Mouse (Mus musculus): Measurements from ENCODE around the gene Rtn2.
A peak's percentile ranks its signal among the peaks of the same experiment; 100 is the strongest.

The Rtn2 gene

DNA sequence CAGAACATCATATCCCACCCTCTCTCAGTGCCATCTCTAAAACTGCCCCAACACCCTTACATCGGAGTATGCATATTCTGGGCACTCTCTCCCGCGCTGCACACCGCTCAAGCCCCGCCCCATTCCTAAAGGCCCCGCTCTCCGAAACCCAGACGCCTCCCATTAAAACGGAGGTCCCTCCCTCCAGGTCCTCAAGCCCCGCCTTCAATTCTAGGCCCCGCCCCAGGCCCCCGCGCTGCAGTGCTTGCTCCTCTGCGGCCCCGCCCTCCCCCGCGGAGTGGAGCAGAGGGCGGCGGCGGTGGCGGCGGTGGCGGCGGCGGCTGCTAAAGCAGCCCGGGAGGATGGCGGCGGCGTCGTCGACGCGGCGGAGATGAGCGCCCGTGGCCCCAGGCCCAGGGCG, at the start of gene Rtn2:
Gene Rtn2 (plus strand): TSS at position 240 of the 400 bp plus-strand sequence.
- peak in 1 of 2 experiments; percentile 48 for DNase-seq

DNA sequence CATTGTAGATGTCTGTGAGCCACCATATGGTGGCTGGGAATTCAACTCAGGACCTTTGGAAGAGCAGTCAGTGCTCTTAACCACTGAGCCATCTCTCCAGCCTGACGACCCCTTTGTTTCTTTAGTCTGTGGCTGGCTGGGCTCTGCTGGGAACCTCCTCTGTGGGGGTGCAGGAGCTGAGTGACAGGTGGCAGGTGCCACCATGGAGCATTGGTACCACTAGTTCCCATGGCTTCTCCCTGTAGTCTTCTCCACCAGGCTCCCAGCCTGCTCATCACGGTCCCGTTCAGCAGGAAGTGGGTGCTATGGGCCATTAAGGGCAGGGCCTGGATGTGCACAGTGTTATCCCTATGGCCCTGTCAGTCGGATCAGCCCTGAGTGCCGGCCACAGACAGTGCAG, 47.8 kb upstream of the Rtn2 start:
- no peak for DNase-seq

DNA sequence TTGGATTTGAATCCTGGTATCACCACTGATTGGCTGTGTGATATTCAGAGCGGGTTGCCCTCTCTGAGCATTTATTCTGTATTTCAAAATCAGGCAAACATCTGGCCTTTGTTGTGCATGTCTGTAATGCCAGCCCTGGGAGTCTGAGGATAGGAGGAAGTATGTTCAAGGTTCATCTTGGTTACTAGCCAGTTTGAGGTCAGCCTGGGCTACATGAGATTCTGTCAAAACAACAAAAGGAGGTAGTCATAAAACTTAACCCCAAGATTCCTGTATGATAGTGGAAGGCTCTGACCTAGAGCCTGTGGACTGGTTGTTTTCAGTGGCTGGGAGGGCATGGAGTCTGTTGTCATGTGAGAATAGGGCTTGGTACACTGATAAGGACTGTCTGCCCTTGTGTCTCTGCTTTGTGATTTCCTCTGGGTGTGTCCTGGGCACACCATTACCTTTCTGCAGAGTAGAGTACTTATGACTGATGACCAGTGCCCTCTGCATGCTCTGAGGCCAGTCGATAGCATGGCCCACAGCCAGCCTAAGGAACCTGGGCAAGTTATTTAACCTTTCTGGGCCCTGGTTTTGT, 47.2 kb upstream of the Rtn2 start:
- no peak for DNase-seq

DNA sequence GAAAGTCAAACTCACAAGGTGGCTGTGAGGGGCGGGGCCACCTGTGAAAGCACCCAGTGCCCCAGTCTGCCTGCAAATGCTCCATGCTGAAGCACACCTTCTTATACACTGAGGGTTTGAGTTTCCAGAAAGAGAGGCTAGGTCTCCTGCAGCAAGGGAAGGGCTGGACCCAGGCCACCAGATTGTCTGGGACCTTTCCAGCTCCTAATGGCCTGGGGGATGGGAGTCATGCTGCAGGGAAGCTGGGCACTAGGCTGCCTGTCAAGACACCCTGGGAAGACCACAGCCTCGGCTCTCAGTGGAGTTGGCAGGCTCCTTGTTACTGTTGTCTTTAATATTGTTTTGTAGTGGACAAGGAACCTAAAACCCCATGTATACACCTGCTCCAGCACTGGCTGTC, 46.0 kb upstream of the Rtn2 start:
- no peak for DNase-seq

DNA sequence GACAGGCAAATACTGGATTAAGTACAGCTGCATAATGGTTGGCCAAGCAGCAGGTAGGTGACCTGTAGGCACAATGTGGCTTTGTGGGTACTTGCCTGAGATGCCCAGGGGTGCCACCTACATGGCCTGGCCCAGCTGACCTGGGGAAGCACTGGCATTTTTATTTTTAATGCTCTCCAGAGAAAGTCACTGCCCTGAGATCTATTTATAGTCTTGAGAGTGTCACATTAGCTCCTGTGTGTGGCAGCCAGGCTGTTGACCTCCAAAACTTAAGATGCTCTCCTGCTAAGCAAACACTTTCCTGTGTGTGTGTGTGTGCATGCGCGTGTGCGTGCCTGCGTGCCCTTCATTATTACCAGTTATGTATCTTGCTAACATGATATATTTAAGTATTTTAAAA, 44.1 kb upstream of the Rtn2 start:
- no peak for DNase-seq

DNA sequence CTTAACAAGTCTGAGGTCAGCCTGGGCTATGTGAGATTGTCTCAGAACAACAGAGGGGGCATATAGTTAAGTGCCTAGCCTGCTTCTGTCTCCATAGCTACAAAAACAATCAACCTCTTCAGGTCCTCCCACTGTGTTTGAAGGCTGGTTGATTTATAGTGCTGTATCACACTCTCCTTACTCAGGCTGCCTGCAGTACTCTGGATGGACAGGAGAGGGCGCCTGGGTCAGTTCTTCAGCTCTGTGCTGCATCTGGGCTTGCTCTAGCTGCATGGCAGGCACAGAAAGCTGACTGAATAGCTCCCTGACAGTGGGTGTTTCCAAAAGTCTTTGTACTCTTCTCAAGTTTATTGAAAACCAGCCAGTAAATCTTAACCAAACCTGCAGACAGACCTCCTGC, 43.0 kb upstream of the Rtn2 start:
- peak; percentile 65 to 68 for DNase-seq

DNA sequence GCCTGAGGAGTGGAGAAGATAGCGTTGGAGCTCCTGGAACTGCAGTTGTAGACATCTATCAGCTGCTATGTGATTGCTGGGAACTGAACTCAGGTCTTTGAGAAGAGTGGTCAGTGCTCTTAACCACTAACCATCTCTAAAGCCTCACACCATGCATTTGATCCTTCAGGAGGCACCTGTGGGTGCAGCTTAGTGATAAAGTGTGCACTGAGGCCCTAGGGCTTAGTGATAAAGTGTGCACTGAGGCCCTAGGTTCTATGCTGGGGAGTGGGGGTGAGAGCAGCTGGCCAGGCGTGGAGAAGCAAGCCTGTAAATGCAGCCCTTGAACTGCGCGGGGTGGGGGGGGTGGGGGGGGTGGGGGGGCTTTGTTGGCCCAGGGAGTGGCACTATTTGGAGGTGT, 42.4 kb upstream of the Rtn2 start:
- DNase-seq, result no peak

DNA sequence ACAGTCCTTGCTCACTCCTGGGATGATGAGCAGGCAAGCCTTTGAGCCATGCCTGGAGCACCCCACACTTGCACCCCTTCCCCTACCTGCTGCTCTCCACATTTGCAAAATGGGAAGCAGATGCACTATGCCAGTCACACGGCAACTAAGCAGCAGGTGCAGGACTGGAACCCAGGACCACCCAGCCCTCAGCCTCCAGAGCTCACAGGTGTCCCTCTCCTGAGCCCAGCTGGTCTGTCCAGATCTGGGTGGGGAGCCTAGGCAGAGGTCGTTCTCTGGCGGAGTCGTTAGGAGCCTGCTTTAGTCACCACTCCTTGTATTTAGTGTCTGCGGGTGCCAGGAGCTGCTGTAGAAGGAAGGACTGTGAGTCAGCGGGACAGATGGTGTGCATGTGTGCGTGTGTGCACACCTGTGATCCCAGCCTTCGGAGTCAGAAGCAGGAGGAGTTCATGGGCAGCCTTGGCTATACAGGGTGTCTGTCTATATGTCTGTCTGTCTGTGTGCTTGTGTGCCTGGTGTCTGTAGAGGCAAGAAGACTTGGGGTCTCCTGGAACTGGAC, 41.4 kb upstream of the Rtn2 start:
- DNase-seq, result no peak

DNA sequence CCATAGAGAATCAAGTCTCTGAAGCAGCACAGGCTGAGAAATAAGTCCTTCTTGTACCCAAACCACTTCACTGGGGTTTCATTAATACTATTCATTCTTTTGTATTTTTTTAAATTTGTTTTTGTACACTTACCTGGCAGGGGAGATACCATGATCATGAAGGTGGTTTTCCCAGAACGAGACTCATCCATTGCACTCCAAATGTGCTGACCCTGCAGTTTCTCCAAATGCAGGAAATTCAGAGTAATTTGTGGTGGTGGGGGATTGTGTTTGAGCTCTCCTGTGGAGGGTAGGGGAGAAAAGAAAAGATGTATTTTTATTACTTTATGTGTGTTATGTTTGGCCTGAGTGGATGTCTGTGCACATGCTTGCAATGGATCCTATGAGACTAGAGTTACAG, 40.4 kb upstream of the Rtn2 start:
- no peak for DNase-seq

DNA sequence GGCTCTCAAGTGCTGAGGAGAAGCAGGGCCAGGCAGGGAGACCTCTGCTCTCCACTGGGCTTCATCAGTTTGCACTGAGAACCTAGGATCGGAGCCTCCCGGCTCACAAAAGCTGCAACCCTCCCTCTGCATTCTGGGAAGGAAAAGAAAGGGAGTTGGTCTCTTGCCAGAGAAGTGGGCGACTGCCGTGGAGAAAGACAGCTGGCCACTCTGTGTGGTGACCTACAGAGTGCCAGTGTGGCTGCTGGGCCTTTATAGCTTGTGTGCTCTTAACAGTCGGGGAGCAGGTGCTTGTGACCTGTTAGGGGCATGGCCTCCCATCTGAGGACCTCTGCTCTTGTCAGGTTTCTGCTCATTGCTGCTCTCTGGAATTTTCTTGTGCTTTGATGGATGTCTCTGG, 38.6 kb upstream of the Rtn2 start:
- DNase-seq, result no peak

DNA sequence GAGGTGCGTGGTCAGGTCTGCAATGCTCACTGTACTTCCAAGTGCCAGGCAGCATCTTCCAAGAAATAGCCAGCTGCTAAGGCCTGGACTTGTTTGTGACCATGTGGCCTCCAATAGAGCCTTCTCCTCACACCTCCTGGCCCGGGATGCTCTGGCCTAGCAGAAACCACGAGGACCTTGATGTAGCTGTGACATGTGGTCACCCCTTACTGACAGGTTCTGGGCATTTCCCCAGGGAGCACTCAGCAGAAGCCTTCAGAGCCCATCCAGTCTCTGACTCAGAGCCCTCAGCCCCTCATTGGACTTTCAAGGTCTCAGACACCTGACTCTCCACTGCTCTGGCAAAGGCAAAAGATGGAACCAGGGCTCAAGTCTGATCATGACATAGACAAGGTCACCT, 37.3 kb upstream of the Rtn2 start:
- no peak for DNase-seq

DNA sequence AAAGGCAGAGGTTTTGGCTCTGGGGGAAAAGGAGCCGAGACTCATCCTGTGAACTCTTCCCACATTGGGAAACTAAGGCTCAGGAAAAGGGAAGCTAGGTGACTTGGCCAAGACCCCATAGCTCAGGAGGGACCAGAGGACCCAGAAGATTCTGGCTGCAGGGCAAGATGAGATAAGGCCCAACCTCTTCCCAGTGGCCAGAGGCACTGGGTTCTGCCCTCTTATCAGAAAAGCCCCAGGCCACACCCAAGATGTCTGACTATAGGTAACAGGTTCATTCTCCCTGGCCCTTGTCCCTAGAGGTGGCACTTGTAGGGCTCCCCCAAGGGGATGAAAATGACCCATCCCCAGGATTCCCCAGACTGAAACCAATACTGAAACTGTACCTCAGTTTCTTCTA, 35.6 kb upstream of the Rtn2 start:
- no peak for DNase-seq

DNA sequence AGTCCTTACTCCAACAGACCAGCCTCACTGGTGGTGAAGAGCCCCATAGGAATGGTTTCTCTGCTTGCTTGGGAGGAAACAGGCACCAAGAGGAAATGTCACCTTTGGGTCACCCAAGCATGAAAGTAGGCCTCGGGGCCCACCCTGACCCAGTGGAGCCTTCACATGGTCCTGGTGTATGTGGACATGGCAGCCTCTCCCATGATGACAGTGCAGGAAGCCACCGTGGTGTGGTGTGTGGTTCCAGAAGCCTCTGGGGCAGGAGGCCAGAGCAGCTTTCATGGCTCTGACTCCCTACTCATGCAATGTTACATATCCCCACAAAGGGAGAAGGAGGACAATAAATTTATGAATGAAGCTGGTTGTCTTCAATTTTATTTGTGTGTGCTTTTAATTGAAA, 34.9 kb upstream of the Rtn2 start:
- no peak for DNase-seq

DNA sequence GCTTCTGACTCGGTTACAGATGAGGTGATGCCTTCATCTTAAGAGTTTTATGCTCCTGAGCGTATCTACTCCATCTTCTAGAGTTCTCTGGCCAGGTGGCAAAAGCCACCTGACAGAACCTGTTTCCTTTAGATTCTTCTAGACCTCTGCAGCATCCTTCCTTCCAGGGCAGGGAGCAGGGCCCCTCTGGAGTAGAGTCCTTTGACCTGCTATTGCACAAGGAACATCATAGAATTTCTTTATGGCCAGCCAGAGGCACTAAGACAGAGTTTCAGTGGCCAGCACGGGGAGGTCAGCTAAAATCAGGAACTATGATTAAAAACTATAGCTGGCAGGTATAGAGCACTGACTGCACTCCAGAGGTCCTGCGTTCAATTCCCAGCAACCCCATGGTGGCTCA, 30.3 kb upstream of the Rtn2 start:
- DNase-seq, result no peak

DNA sequence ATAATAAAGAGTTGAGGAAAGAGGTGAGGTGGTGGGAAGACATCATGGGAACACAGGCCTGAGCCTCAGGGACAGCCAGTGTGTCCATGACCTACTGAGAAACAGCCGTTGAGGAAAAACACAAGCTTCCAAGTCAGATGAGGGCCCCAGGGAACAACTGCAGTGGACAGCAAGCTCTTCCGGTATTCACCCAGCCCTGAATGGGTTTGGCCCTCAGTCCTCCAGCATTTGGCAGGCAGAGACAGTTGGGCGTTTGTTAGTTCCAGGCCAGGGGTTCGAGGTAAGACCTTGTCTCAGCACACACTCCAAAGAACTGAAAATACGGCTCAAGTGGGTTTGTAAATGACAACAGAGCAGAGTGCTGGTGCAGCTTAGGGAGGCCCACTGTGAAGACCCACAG, 29.0 kb upstream of the Rtn2 start:
- no peak for DNase-seq

DNA sequence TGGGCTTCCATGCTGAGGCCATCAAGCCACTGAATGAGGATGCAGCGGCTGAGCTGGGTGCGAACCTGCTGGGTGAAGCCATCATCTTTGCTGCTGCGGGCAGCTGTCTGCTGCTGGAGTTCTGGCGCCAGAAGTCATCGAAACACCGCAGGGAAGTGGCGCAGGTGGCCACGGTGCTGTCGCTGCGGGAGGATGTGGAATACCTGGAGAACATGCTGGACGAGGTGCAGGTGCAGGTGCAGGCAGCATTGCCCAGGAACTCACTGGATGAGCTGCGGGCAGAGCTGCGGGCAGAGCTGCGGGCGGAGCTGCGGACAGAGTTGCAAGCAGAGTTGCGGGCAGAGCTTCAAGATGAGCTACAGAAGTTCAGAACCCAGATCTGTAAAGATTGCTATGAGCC, 27.0 kb upstream of the Rtn2 start:
- DNase-seq, result no peak

DNA sequence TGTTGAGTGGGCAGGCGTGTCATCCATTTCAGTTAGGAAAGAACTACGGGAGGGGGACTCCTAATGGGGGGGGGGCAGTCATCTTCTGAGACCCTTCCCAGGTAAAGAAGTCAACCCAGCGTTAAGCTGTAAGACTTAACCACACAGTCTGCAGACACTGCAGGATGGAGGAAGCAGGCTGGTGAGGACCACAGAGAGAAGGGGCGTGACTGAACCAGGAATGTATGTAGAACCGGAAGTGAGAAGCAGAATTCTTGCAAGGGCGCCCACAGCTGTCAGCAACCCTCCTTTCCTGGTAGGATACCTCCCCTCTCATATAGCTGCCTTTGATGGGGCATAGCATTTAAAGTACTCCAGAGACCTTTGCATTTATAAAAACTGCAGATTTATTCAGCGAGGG, 25.9 kb upstream of the Rtn2 start:
- peak in 1 of 2 experiments; percentile 33 for DNase-seq

DNA sequence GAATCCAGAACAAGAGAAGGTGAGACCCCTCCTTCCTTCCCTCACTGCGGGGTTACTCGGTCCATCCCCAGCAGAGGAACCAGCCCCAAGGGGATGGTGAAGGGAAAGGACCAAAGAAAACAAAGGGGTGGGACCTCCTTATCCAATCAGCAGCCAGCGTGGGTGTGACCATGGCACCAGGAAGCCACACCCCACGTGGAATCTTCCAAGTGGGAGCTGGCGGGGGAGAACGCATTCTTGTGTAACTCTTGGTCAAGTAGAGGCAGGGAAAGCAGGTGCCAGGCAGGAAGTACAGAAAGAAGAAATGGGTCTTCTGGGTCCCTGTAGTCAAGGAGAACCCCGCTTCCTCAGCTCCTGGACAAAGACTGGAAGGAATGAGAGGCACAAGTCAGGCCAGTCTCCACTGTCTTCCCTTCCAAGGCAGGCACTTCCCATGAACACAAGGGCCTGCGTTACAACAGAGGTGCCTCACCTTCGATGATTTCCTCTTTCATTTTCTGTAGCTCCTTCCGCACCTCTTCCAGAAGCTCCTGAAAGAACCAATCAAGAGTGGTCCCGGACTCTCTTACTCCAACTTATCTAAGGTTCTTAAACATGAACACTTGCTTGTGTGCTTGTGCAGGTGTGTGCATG, 24.9 kb upstream of the Rtn2 start:
- peak in 1 of 2 experiments; percentile 33 for DNase-seq

DNA sequence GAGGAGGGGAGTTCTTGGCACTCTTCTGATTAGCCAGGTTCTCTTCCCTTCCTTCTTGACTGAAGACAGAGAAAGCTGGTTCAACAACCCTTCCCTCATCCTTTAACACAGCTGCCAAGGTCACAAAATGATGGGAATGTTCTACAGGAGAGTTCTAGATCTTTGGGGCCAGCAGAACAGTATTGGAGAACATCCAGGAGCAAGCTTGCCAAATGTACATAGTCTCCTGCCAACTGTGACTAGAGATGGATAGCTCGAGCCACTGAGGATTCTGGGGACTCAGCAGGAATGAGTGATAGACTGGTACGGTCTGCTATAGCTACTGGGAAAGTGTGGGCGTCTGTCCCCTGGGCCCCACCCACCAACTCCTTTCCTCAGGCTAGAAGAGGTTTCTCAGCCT, 24.1 kb upstream of the Rtn2 start:
- DNase-seq, result no peak

DNA sequence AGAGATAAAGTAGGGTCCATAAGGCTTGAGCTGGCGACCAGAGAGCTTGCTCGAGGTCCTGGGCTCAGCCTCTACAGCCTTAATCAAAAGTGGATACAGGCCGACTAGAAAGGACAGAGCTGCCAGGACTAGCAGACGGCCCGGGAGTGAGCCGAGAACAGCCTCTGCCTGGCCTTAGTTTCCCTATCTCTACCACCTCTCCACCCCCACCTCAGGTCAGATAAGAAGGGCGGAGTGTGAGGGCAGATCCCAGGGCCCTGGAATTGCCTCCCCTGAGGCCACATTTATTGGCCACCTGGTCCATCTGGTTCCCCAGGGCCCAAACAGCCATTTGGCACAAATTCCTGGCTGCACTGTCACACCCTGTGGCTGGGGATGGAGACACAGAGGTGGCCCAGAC, 17.3 kb upstream of the Rtn2 start:
- DNase-seq, result no peak

DNA sequence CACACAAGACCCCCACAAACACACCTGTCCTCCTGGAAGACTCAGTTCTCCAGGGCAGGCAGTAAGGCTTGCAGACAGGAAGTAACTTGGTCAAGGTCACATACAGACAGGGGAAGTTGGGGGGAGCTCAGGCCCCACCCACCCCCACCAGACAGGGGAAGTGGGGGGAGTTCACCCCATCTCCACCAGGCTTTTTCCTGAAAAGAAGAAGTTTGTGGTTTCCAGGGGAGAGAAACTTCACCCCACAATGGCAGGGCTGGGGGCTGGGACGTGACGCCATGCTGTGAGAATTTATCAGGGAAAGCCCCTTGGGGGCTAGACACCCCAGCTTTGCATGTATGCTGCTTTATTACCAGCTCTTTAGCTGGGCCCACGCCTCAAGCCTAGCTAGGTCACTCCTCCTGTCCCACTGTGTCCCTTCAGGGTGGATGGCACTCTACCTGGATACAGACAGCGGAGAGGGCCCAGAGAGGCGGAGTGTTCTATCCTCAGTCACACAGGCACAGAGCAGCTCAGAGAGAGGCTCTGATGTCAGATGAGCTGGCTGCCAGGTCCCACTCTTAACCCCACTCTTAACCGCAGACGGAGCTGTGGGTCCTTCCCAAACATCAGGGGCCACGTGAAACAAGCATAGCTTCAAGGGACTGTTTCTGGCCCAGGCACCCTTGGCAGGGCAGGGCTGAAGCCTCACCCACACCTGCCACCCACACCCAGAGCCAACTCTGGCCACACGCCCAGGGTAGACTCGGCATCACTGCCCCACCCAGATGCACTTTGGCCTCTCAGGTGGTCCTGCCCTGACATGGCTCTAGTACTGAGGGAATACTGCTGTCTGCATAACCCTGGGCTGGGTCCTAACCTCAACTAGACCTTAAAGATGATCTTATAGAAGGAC, 16.2 kb upstream of the Rtn2 start:
- peak; percentile 46 to 63 for DNase-seq

DNA sequence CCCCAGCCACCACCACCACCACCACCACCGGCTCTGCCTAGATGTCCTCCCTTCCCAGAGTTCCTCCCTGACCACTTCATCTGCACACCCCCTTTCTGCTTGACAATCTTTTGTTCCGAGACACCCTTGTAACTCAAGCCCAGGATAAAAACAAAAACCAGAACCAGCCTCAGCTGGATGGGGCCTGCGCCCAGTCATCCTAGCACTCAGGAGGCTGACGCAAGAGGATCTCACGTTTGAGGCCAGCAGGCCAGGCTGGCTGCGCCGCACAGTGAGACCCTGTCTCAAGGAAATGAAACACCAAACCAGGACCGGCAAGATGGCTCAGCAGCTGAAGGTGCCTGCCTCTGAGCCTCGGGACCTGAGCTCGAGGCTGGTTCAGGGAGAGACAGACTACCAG, 15.4 kb upstream of the Rtn2 start:
- DNase-seq, result no peak

DNA sequence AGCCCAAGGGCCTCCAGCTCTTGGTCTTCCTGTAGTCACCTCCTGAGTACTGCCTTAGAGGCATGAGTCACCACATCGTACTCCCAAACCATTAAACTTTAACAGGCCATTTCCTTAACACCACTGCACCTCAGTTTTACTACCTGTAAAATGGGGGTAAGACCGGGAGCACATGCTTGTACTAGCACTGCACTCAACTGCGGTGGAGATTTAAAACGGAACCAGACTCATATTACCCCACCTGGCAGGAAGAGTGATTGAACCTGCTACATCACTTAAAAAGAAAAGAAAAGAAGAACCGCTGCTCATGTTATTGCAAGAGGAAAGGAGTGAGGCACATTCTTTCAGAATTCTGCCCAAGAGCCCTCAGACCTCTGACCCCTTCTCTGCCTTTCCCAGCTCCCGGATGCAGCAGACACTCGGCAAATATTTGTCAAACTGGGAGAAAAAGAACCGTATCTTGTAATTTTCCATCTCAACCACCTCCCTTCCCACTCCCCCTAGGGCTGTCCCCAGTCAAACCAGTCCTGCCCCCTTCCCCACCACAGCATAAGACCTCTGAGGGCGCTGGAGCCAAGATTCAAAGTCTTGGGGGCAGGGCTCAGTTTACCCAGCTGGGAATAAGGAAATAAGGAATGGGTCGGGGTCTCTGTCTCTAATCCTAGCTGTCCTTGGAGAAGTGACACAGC, 13.3 kb upstream of the Rtn2 start:
- DNase-seq, result no peak

Data from thymus, adult 18-20 months (tissue).